Mouse (Mus musculus): ENCODE measurements at regions not wholly inside any gene's neighbourhood (a gene's known extent, or its start where the extent isn't known, plus 50 kb on each side); places are given as distances from the start of the nearest gene placed in this dataset.
"Not testable (repeated sequence)": the region's sequence is repeated elsewhere in the genome, so short reads cannot be mapped to it uniquely, and the experiment has no call there.

GRCm38 (mm10) chr12:5736066-5736465 is 360.6 kb upstream of the Klhl29 start:
- 48% methylated on average over 1 of the region's 1 CpGs for whole genome bisulfite sequencing (ENCODE audit: insufficient replicate concordance)
- H3K9ac ChIP-seq (ENCODE audit: low read depth, low read length) = no peak overlapping the region
- H3K4me1 ChIP-seq (ENCODE audit: control insufficient read depth, insufficient read depth, low read length) = no peaks in the 10 kb centered on the region
- no peak overlapping the region for H3K27ac ChIP-seq (ENCODE audit: low read depth, low read length)
- H3K36me3 ChIP-seq (ENCODE audit: control insufficient read depth, insufficient read depth, low read length) = no peaks in the 10 kb centered on the region
- H3K4me2 ChIP-seq = no peak overlapping the region
- H3K9me3 ChIP-seq (replicated peaks; ENCODE audit: control insufficient read depth, low read length) = no peaks in the 10 kb centered on the region
- no peaks in the 10 kb centered on the region for H3K27me3 ChIP-seq (ENCODE audit: control insufficient read depth, insufficient read depth, low read length)
- no peak for ATAC-seq (replicated peaks; ENCODE audit: insufficient number of reproducible peaks, low FRiP score, low TSS enrichment)
- no peak overlapping the region for H3K4me3 ChIP-seq (ENCODE audit: low read depth, low read length)

GRCm38 (mm10) chr12:5734902-5735301 is 359.4 kb upstream of the Klhl29 start:
- Histone ChIP-seq H3K4me3 (ENCODE audit: low read depth, low read length) (no peak overlapping the region), H3K27ac (ENCODE audit: low read depth, low read length) (no peak overlapping the region), H3K9me3 (replicated peaks; ENCODE audit: control insufficient read depth, low read length) (no peaks in the 10 kb centered on the region), H3K27me3 (ENCODE audit: control insufficient read depth, insufficient read depth, low read length) (no peaks in the 10 kb centered on the region), H3K36me3 (ENCODE audit: control insufficient read depth, insufficient read depth, low read length) (no peaks in the 10 kb centered on the region), H3K9ac (ENCODE audit: low read depth, low read length) (no peak overlapping the region), H3K4me1 (ENCODE audit: control insufficient read depth, insufficient read depth, low read length) (no peaks in the 10 kb centered on the region), H3K4me2 (no peak overlapping the region)
- 83% methylated on average over 3 of the region's 3 CpGs for WGBS (ENCODE audit: insufficient replicate concordance)
- no peak for ATAC-seq (replicated peaks; ENCODE audit: insufficient number of reproducible peaks, low FRiP score, low TSS enrichment)

- no peak overlapping the region for H3K4me2 ChIP-seq
- H3K9me3 ChIP-seq (replicated peaks; ENCODE audit: control insufficient read depth, low read length) = no peaks in the 10 kb centered on the region
- no peak overlapping the region for H3K27ac ChIP-seq (ENCODE audit: low read depth, low read length)
- H3K36me3 ChIP-seq (ENCODE audit: control insufficient read depth, insufficient read depth, low read length) = no peaks in the 10 kb centered on the region
- H3K27me3 ChIP-seq (ENCODE audit: control insufficient read depth, insufficient read depth, low read length) = no peaks in the 10 kb centered on the region
- no peak overlapping the region for H3K9ac ChIP-seq (ENCODE audit: low read depth, low read length)
- 71% methylated on average over 1 of the region's 1 CpGs for WGBS (ENCODE audit: insufficient replicate concordance)
- no peak overlapping the region for H3K4me3 ChIP-seq (ENCODE audit: low read depth, low read length)
- H3K4me1 ChIP-seq (ENCODE audit: control insufficient read depth, insufficient read depth, low read length) = no peaks in the 10 kb centered on the region
- no peak for ATAC-seq (replicated peaks; ENCODE audit: insufficient number of reproducible peaks, low FRiP score, low TSS enrichment)
Observed at GRCm38 (mm10) chr12:5723113-5723512, 347.6 kb upstream of the Klhl29 start.

GRCm38 (mm10) chr12:5717527-5717926 is 342.0 kb upstream of the Klhl29 start:
- H3K9ac ChIP-seq (ENCODE audit: low read depth, low read length); H3K27me3 ChIP-seq (ENCODE audit: control insufficient read depth, insufficient read depth, low read length); H3K4me1 ChIP-seq (ENCODE audit: control insufficient read depth, insufficient read depth, low read length); H3K4me3 ChIP-seq (ENCODE audit: low read depth, low read length); H3K27ac ChIP-seq (ENCODE audit: low read depth, low read length); H3K36me3 ChIP-seq (ENCODE audit: control insufficient read depth, insufficient read depth, low read length); H3K9me3 ChIP-seq (replicated peaks; ENCODE audit: control insufficient read depth, low read length); ATAC-seq (replicated peaks; ENCODE audit: insufficient number of reproducible peaks, low FRiP score, low TSS enrichment); H3K4me2 ChIP-seq: not testable (repeated sequence)

- WGBS (ENCODE audit: insufficient replicate concordance) = 63% methylated on average over 8 of the region's 8 CpGs
- ATAC-seq (replicated peaks; ENCODE audit: insufficient number of reproducible peaks, low FRiP score, low TSS enrichment) = no peak
- no peaks in the 10 kb centered on the region for H3K36me3 ChIP-seq (ENCODE audit: control insufficient read depth, insufficient read depth, low read length)
- no peak overlapping the region for H3K9ac ChIP-seq (ENCODE audit: low read depth, low read length)
- H3K9me3 ChIP-seq (replicated peaks; ENCODE audit: control insufficient read depth, low read length) = no peaks in the 10 kb centered on the region
- H3K4me3 ChIP-seq (ENCODE audit: low read depth, low read length) = no peak overlapping the region
- no peaks in the 10 kb centered on the region for H3K4me1 ChIP-seq (ENCODE audit: control insufficient read depth, insufficient read depth, low read length)
- H3K27ac ChIP-seq (ENCODE audit: low read depth, low read length) = no peak overlapping the region
- no peak overlapping the region for H3K4me2 ChIP-seq
- H3K27me3 ChIP-seq (ENCODE audit: control insufficient read depth, insufficient read depth, low read length) = no peaks in the 10 kb centered on the region
Observed at GRCm38 (mm10) chr12:5698778-5699454, 323.4 kb upstream of the Klhl29 start.

- Histone ChIP-seq H3K4me3 (ENCODE audit: low read depth, low read length) (no peak overlapping the region), H3K27me3 (ENCODE audit: control insufficient read depth, insufficient read depth, low read length) (no peaks in the 10 kb centered on the region), H3K27ac (ENCODE audit: low read depth, low read length) (no peak overlapping the region), H3K9me3 (replicated peaks; ENCODE audit: control insufficient read depth, low read length) (no peaks in the 10 kb centered on the region), H3K9ac (ENCODE audit: low read depth, low read length) (no peak overlapping the region), H3K4me1 (ENCODE audit: control insufficient read depth, insufficient read depth, low read length) (no peaks in the 10 kb centered on the region), H3K4me2 (no peak overlapping the region), H3K36me3 (ENCODE audit: control insufficient read depth, insufficient read depth, low read length) (no peaks in the 10 kb centered on the region)
- WGBS (ENCODE audit: insufficient replicate concordance) = 74% methylated on average over 5 of the region's 5 CpGs
- ATAC-seq (replicated peaks; ENCODE audit: insufficient number of reproducible peaks, low FRiP score, low TSS enrichment) = no peak
Observed at GRCm38 (mm10) chr12:5682182-5682581, 306.7 kb upstream of the Klhl29 start.

GRCm38 (mm10) chr12:5678126-5678525 is 302.6 kb upstream of the Klhl29 start:
- not testable (repeated sequence) for ATAC-seq (replicated peaks; ENCODE audit: insufficient number of reproducible peaks, low FRiP score, low TSS enrichment); H3K4me3 ChIP-seq (ENCODE audit: low read depth, low read length); H3K4me2 ChIP-seq; H3K27me3 ChIP-seq (ENCODE audit: control insufficient read depth, insufficient read depth, low read length); H3K4me1 ChIP-seq (ENCODE audit: control insufficient read depth, insufficient read depth, low read length); H3K27ac ChIP-seq (ENCODE audit: low read depth, low read length); H3K9ac ChIP-seq (ENCODE audit: low read depth, low read length); H3K36me3 ChIP-seq (ENCODE audit: control insufficient read depth, insufficient read depth, low read length); H3K9me3 ChIP-seq (replicated peaks; ENCODE audit: control insufficient read depth, low read length)
- 91% methylated on average over 8 of the region's 8 CpGs for WGBS (ENCODE audit: insufficient replicate concordance)

GRCm38 (mm10) chr12:5668486-5668885 is 293.0 kb upstream of the Klhl29 start:
- H3K27me3 ChIP-seq (ENCODE audit: control insufficient read depth, insufficient read depth, low read length) = no peaks in the 10 kb centered on the region
- no peak overlapping the region for H3K4me2 ChIP-seq
- no peak for ATAC-seq (replicated peaks; ENCODE audit: insufficient number of reproducible peaks, low FRiP score, low TSS enrichment)
- no peak overlapping the region for H3K27ac ChIP-seq (ENCODE audit: low read depth, low read length)
- no peaks in the 10 kb centered on the region for H3K36me3 ChIP-seq (ENCODE audit: control insufficient read depth, insufficient read depth, low read length)
- WGBS (ENCODE audit: insufficient replicate concordance) = 83% methylated on average over 3 of the region's 3 CpGs
- H3K4me3 ChIP-seq (ENCODE audit: low read depth, low read length) = no peak overlapping the region
- no peaks in the 10 kb centered on the region for H3K4me1 ChIP-seq (ENCODE audit: control insufficient read depth, insufficient read depth, low read length)
- no peaks in the 10 kb centered on the region for H3K9me3 ChIP-seq (replicated peaks; ENCODE audit: control insufficient read depth, low read length)
- H3K9ac ChIP-seq (ENCODE audit: low read depth, low read length) = no peak overlapping the region

GRCm38 (mm10) chr12:5637571-5638275 is 262.2 kb upstream of the Klhl29 start:
- Histone ChIP-seq H3K36me3 (ENCODE audit: control insufficient read depth, insufficient read depth, low read length) (no peaks in the 10 kb centered on the region), H3K27me3 (ENCODE audit: control insufficient read depth, insufficient read depth, low read length) (no peaks in the 10 kb centered on the region), H3K4me3 (ENCODE audit: low read depth, low read length) (no peak overlapping the region), H3K4me1 (ENCODE audit: control insufficient read depth, insufficient read depth, low read length) (no peaks in the 10 kb centered on the region), H3K9ac (ENCODE audit: low read depth, low read length) (no peak overlapping the region), H3K27ac (ENCODE audit: low read depth, low read length) (no peak overlapping the region), H3K9me3 (replicated peaks; ENCODE audit: control insufficient read depth, low read length) (no peaks in the 10 kb centered on the region), H3K4me2 (no peak overlapping the region)
- WGBS (ENCODE audit: insufficient replicate concordance) = 82% methylated on average over 9 of the region's 9 CpGs
- ATAC-seq (replicated peaks; ENCODE audit: insufficient number of reproducible peaks, low FRiP score, low TSS enrichment) = no peak
